Mouse (Mus musculus): ENCODE measurements at regions not wholly inside any gene's neighbourhood (a gene's known extent, or its start where the extent isn't known, plus 50 kb on each side); places are given as distances from the start of the nearest gene placed in this dataset.

- no peak for TF ChIP-seq POLR2A (IDR thresholded peaks at IDR 0.05; ENCODE audit: low read depth, low read length)
- TF ChIP-seq CTCF (IDR thresholded peaks at IDR 0.05; ENCODE audit: extremely low read depth, insufficient read depth, insufficient read length, insufficient replicate concordance): no peak
Observed at GRCm38 (mm10) chr14:120127481-120127880, 85.2 kb upstream of the Oxgr1 start.

Data from spleen, adult 2 months (tissue).